Mouse (Mus musculus) megakaryocyte, embryonic 14.5 days (primary cell): Measurements from ENCODE around the gene Fam181b.

ENCODE experiments used
- FLI1 ChIP-seq: IDR thresholded peaks from 2 replicates; pipeline ENCODE4 v1.6.1; 2012; ENCODE audit warnings: low read length, inconsistent platforms, mixed read lengths
- GATA1 ChIP-seq: IDR thresholded peaks from 3 replicates; pipeline ENCODE4 v1.6.1; 2012; ENCODE audit warnings: mixed read lengths, low read length, inconsistent platforms, borderline replicate concordance

GRCm38 (mm10) chr7:93044359-93044758, 35.3 kb upstream of the Fam181b start:
- TF ChIP-seq GATA1 = no peak
- no peak for TF ChIP-seq FLI1
